Mouse (Mus musculus): ENCODE results near the gene Tomm7.
"Not testable (repeated sequence)": the region's sequence is repeated elsewhere in the genome, so short reads cannot be mapped to it uniquely, and the experiment has no call there.

Gene Tomm7

GRCm38 (mm10) chr5:23850345-23851159 is 6.6 kb upstream of the Tomm7 start:
- DNase-seq: peak; percentile 85

DNA sequence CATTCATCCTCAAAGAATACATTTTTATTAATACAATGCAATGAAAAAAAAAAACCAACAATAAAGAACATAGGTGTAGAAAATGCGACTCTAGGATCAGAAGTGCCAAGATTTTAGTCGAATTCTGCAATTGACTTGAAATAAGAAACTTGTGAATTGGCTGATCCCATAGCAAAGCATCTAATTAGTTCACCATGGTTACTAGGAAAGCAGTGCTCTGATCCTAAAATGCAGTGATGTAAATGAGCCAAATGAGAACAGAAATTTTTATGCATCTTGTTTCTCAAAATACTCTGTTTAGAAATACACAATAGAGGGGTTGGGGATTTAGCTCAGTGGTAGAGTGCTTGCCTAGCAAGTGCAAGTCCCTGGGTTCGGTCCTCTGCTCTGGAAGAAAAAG is 1.2 kb upstream of the Tomm7 start:
- DNase-seq: no peak

DNA sequence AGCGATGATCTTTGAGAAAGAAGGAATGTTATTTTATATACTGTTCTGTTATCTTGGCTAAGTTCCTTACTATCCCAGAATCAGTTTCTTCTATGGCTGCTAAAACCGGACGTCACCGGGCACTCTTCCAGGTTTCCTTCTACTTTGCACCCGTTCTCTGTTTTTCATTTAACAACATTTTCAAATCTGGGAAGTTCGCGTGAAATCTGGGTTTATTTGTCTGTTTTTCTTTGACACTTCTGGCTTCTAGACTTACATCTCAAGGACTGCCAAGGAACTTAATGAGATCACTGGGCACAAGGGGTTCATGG is 525 bp upstream of the Tomm7 start:
- DNase-seq: peak; percentile 27

DNA sequence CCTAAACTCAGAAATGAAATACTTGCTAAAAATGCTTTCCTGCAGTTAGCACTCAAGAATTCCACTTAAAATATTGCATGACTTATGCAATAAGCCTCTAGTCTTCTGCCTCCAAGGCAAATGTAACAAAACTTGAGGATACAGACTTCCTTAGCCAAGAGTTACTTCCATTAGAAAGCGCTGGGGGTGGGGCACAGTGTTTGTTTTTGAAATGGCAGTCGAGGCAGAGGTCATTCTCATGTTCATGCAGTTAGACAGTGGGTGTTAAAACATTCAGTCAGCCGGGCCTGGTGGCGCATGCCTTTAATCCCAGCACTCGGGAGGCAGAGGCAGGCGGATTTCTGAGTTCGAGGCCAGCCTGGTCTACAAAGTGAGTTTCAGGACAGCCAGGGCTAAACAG is 5.8 kb downstream of the Tomm7 start:
- DNase-seq: no peak

GRCm38 (mm10) chr5:23835691-23836090 is 8.3 kb downstream of the Tomm7 start:
- not testable (repeated sequence) for DNase-seq

DNA sequence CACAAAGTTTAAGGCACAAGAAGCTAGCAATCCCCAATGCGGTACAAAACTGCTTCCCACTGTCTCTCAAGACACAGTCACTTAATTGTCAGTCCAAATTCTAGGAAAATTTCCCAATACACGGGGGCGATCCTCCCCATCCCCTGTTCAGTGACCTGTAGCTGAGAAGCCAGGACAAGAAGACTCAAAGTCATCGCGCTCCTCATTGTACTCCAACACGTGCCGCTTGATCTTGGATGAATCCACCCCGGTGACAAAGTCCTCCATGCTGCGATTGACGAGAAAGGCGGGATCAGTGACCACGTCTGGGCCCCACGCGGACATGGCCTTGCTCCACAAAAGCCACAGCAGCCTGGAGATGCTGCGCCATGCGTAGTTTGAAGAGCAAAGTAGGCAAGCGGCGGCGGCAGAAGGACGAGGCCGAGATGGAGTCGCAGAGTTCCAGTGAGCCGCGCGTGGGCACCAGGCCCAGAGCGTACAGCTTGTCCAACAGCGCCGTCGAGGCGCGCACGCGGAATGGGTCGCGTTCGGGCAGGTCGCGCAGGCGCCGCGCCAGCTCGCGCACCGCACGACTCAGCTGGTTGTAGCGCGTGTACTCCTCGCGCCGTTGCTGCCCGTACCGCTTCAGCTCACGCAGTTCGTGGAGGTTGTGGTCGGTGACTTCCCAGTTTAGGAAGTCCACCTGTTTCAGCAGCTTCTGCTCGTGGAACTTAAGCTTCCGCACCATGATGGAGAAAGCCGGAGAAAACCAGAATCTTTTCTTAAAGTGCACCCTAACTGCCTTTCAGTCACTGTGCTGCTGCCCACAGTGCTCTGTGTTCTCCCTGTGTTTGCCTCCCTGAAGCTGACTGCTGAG is 12.8 kb downstream of the Tomm7 start:
- no peak for DNase-seq

- peak; percentile 26 for DNase-seq
Observed at GRCm38 (mm10) chr5:23826321-23827004, 17.5 kb downstream of the Tomm7 start.

DNA sequence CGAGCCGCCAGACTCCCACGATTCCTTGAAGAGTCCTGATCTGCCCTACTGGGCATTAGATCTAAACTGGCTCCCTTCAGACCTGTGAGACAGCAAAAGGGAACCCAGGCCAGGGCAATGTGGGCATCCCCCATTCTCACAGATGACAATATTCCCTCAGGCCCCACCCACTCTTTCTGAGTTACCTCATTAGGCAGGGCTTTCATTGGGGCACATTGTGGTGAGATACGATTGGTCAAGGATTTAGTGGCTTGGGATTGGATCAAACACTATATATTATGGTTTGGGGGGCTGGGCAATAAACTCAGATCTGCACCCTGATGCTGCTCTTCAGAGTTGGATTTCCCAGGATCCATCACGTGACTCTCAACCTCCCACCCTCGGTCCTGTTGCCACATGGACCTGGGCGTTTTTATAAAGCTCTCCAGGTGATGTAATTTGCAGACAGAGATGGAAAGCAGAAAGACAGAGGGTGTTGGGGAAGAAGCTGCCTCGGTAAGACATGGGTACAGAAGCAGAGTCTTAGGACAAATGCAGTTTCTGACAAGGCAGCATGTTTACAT is 19.7 kb downstream of the Tomm7 start:
- no peak for DNase-seq

GRCm38 (mm10) chr5:23822306-23822705 is 21.7 kb downstream of the Tomm7 start:
- no peak for DNase-seq

- DNase-seq: no peak
Observed at GRCm38 (mm10) chr5:23816681-23817080, 27.3 kb downstream of the Tomm7 start.

DNA sequence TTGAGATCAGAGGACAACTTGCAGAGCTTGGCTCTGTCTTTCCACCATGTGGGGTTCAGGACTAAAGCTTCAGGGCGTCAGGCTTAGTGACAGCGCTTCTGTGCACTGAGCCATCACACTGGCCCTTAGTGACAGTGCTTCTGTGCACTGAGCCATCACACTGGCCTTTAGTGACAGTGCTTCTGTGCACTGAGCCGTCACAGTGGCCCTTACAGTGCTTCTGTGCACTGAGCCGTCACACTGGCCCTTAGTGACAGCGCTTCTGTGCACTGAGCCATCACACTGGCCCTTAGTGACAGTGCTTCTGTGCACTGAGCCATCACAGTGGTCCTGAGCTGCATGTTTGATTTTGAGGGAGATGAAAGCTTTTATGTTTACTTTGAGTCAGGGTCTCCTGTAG is 29.1 kb downstream of the Tomm7 start:
- no peak for DNase-seq

GRCm38 (mm10) chr5:23792726-23793125 is 51.2 kb downstream of the Tomm7 start:
- no peak for DNase-seq

DNA sequence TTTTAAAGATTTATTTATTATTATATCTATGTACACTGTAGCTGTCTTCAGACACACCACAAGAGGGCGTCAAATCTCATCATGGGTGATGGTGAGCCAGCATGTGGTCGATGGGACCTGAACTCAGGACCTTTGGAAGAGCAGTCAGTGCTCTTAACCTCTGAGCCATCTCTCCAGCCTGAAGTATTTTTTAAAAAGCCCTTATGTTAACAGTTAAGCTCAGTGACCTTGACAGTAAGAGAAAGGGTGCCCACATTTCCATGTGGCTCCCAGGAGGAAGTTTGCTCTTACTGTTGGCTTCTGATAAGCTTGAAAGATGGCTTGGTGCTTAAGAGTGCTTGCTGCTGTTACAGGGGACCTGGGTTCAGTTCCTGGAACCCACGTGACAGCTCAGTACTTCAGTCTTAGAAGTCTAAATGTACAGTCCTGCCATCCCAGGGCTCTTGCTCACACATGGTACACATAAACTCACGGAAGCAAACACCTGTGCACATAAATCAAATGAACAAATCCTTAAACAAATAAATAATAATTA is 54.8 kb downstream of the Tomm7 start:
- no peak for DNase-seq

Data from kidney, adult 11 months (tissue).